Mouse (Mus musculus) MEL (cell line): ENCODE data around the gene Mok. TPM values are rescaled to one million over a fixed set of nuclear protein-coding genes. Genes with fewer than 3 reads are reported as not detected.

Experiments used
- DNase-seq: peaks from one replicate; pipeline ENCODE4 v3.0.0; 2011; ENCODE audit warnings: low read depth, low spot score
- H3K27ac ChIP-seq: 2 replicates; pipeline ENCODE4 v1.5.1; 2012; ENCODE audit warnings: low read depth, mild to moderate bottlenecking, control low read depth, low read length, moderate library complexity; ENCODE audit not compliant: control insufficient read depth
- H3K27me3 ChIP-seq, 2 experiments: fragments of 150-350 bp in 1 of 2; sonication (generic) in 1 of 2; 2 replicates each; pipeline ENCODE4 v1.6.1; 2012; ENCODE audit warnings: low read length in 2 of 2, mild to moderate bottlenecking in 2 of 2, improper control_type of control experiment in 1 of 2, moderate library complexity in 1 of 2; ENCODE audit not compliant: insufficient read depth in 2 of 2, control insufficient read depth in 1 of 2
- H3K36me3 ChIP-seq, 2 experiments: 2 replicates each; pipeline ENCODE4 v1.6.1; 2012 to 2014; ENCODE audit warnings: low read length in 2 of 2, improper control_type of control experiment in 1 of 2, inconsistent platforms in 1 of 2, mild to moderate bottlenecking in 1 of 2; ENCODE audit not compliant: insufficient read depth in 2 of 2, control insufficient read depth in 1 of 2
- H3K4me1 ChIP-seq, 2 experiments: fragments of 150-350 bp in 1 of 2; sonication (generic) in 1 of 2; 2 replicates each; pipeline ENCODE4 v1.6.1; 2012; ENCODE audit warnings: low read length in 2 of 2, improper control_type of control experiment in 1 of 2, mild to moderate bottlenecking in 1 of 2; ENCODE audit not compliant: insufficient read depth in 2 of 2, control insufficient read depth in 1 of 2
- H3K4me3 ChIP-seq, 2 experiments: fragments of 150-350 bp in 1 of 2; sonication (generic) in 1 of 2; 2 replicates each; pipeline ENCODE4 v1.5.1; 2012; ENCODE audit warnings: low read depth in 2 of 2, low read length in 2 of 2, mild to moderate bottlenecking in 2 of 2, moderate library complexity in 2 of 2, control low read depth in 1 of 2, improper control_type of control experiment in 1 of 2; ENCODE audit not compliant: control insufficient read depth in 1 of 2, insufficient read depth in 1 of 2
- H3K79me2 ChIP-seq: 2 replicates; pipeline ENCODE4 v1.6.1; 2012; ENCODE audit warnings: mild to moderate bottlenecking, low read length, moderate library complexity; ENCODE audit not compliant: control insufficient read depth, poor library complexity, insufficient read depth
- H3K9ac ChIP-seq: 2 replicates; pipeline ENCODE4 v1.6.1; 2012; ENCODE audit warnings: low read depth, mild to moderate bottlenecking, control low read depth, low read length, moderate library complexity; ENCODE audit not compliant: control insufficient read depth, poor library complexity, severe bottlenecking
- H3K9me3 ChIP-seq: fragments of 150-350 bp; sonication (generic); replicated peaks from 2 replicates; pipeline ENCODE4 v1.6.1; 2012; ENCODE audit warnings: mild to moderate bottlenecking, low read length, improper control_type of control experiment, moderate library complexity; ENCODE audit not compliant: insufficient read depth
- E2F4 ChIP-seq: IDR thresholded peaks from 2 replicates; pipeline ENCODE4 v1.6.1; 2011; ENCODE audit warnings: low read depth, low read length, improper control_type of control experiment, borderline replicate concordance
- ELF1 ChIP-seq: IDR thresholded peaks from 2 replicates; pipeline ENCODE4 v1.6.1; 2014; ENCODE audit warnings: low read depth, mild to moderate bottlenecking, inconsistent platforms, low read length, improper control_type of control experiment, moderate library complexity
- EP300 ChIP-seq, 2 experiments: IDR thresholded peaks; 2 replicates each; pipeline ENCODE4 v1.6.1; 2011; ENCODE audit warnings: improper control_type of control experiment in 2 of 2, low read length in 2 of 2, low read depth in 1 of 2, mild to moderate bottlenecking in 1 of 2
- ETS1 ChIP-seq: IDR thresholded peaks from 2 replicates; pipeline ENCODE4 v1.6.1; 2012; ENCODE audit warnings: low read depth, mild to moderate bottlenecking, inconsistent platforms, low read length, improper control_type of control experiment, moderate library complexity
- GATA1 ChIP-seq: IDR thresholded peaks from 2 replicates; pipeline ENCODE4 v1.6.1; 2011; ENCODE audit warnings: low read depth, low read length, improper control_type of control experiment
- HCFC1 ChIP-seq: IDR thresholded peaks from 2 replicates; pipeline ENCODE4 v1.6.1; 2012; ENCODE audit warnings: low read depth, mild to moderate bottlenecking, inconsistent platforms, low read length, improper control_type of control experiment, moderate library complexity
- KAT2A ChIP-seq: conservative IDR thresholded peaks from 2 replicates; pipeline ENCODE4 v1.6.1; 2012; ENCODE audit warnings: low read depth, low read length, improper control_type of control experiment, inconsistent platforms
- MAX ChIP-seq: IDR thresholded peaks from 2 replicates; pipeline ENCODE4 v1.6.1; 2011; ENCODE audit warnings: low read length, improper control_type of control experiment
- MXI1 ChIP-seq: IDR thresholded peaks from 2 replicates; pipeline ENCODE4 v1.6.1; 2011; ENCODE audit warnings: mild to moderate bottlenecking, low read depth, low read length, improper control_type of control experiment
- MYB ChIP-seq: IDR thresholded peaks from 2 replicates; pipeline ENCODE4 v1.6.1; 2011; ENCODE audit warnings: mild to moderate bottlenecking, low read depth, low read length, improper control_type of control experiment
- MYC ChIP-seq: IDR thresholded peaks from 2 replicates; pipeline ENCODE4 v1.6.1; 2011; ENCODE audit warnings: low read depth, mild to moderate bottlenecking, low read length, improper control_type of control experiment, moderate library complexity
- RAD21 ChIP-seq: IDR thresholded peaks from 2 replicates; pipeline ENCODE4 v1.6.1; 2011; ENCODE audit warnings: mild to moderate bottlenecking, low read depth, low read length, improper control_type of control experiment
- RCOR1 ChIP-seq: IDR thresholded peaks from 2 replicates; pipeline ENCODE4 v1.6.1; 2012; ENCODE audit warnings: low read depth, mild to moderate bottlenecking, inconsistent platforms, low read length, improper control_type of control experiment
- SIN3A ChIP-seq: IDR thresholded peaks from 2 replicates; pipeline ENCODE4 v1.6.1; 2012; ENCODE audit warnings: low read length, improper control_type of control experiment, inconsistent platforms
- SMC3 ChIP-seq: IDR thresholded peaks from 2 replicates; pipeline ENCODE4 v1.6.1; 2011; ENCODE audit warnings: low read depth, low read length, improper control_type of control experiment
- TAL1 ChIP-seq: IDR thresholded peaks from 2 replicates; pipeline ENCODE4 v1.6.1; 2012; ENCODE audit warnings: mild to moderate bottlenecking, inconsistent platforms, low read length, moderate library complexity, mixed read lengths
- TBP ChIP-seq: IDR thresholded peaks from 2 replicates; pipeline ENCODE4 v1.8.0; 2011; ENCODE audit warnings: low read depth, low read length, improper control_type of control experiment
- TCF12 ChIP-seq: IDR thresholded peaks from 2 replicates; pipeline ENCODE4 v1.6.1; 2014; ENCODE audit warnings: low read depth, mild to moderate bottlenecking, inconsistent platforms, low read length, improper control_type of control experiment, moderate library complexity
- USF1 ChIP-seq: IDR thresholded peaks from 2 replicates; pipeline ENCODE4 v1.6.1; 2014; ENCODE audit warnings: low read depth, mild to moderate bottlenecking, inconsistent platforms, low read length, improper control_type of control experiment, moderate library complexity
- USF2 ChIP-seq, 2 experiments: IDR thresholded peaks; 2 replicates each; pipeline ENCODE4 v1.6.1; 2011 to 2012; ENCODE audit warnings: improper control_type of control experiment in 2 of 2, low read length in 2 of 2, borderline replicate concordance in 1 of 2, inconsistent platforms in 1 of 2, low read depth in 1 of 2, mild to moderate bottlenecking in 1 of 2; ENCODE audit not compliant: insufficient read depth in 1 of 2
- ZKSCAN1 ChIP-seq: IDR thresholded peaks from 2 replicates; pipeline ENCODE4 v1.6.1; 2012; ENCODE audit warnings: low read depth, mild to moderate bottlenecking, inconsistent platforms, low read length, improper control_type of control experiment, moderate library complexity
- ZNF384 ChIP-seq: IDR thresholded peaks from 2 replicates; pipeline ENCODE4 v1.6.1; 2012; ENCODE audit warnings: low read depth, mild to moderate bottlenecking, inconsistent platforms, low read length, improper control_type of control experiment
- polyA plus RNA-seq, 2 experiments: library from polyadenylated mRNA; stranded (reverse) in 1 of 2; unstranded in 1 of 2; fragments of >175 nt in 1 of 2; fragments of >200 nt in 1 of 2; gene quantifications; 2 replicates each; pipeline versions ENCODE4 v1.2.1 to v1.2.4; 2012; ENCODE audit warnings: low replicate concordance in 2 of 2, low read depth in 1 of 2; ENCODE audit not compliant: insufficient read length in 2 of 2, insufficient read depth in 1 of 2, missing spikeins in 1 of 2
- total RNA-seq: library from RNA; depleted of rRNA; stranded (reverse); fragments of 300-350 nt; gene quantifications from 2 replicates; pipeline ENCODE4 v1.2.3, GENCODE M21; 2012

Mok gene
- total and polyA plus RNA-seq, 3 experiments: 0.39 to 1.6 TPM; not detected in 1

- peak; percentile 76 for DNase-seq
- Histone ChIP-seq H3K36me3 (peaks cover 0 to 23% of the 10 kb centered on the region in 2 experiments; a peak in 2 of 4 replicates), H3K27ac (0 out of 2 replicates have a peak overlapping the region, but pooled peaks have one; percentile 10)
- TF ChIP-seq ELF1 (0 out of 2 replicates have a peak, but pooled peaks have one; percentile 24), MAX (no peak), TBP (no peak), SIN3A (0 out of 2 replicates have a peak, but pooled peaks have one; percentile 22)
- TF ChIP-seq, all 39 proteins: peak for 2
- H3K9ac ChIP-seq: 0 out of 2 replicates have a peak overlapping the region, but pooled peaks have one; percentile 8
- H3K27me3 ChIP-seq: no peaks in the 10 kb centered on the region
- H3K9me3 ChIP-seq: no peaks in the 10 kb centered on the region
- H3K79me2 ChIP-seq: peaks cover 6% of the 10 kb centered on the region; the same call in 1 of the 2 replicates
- no peak overlapping the region for H3K4me3 ChIP-seq
- peaks cover 5 to 49% of the 10 kb centered on the region in 2 experiments for H3K4me1 ChIP-seq
These were observed 14.3 kb upstream of the Mok start for GRCm38 (mm10) chr12:110854786-110855737.

- Histone ChIP-seq H3K9ac (peak overlapping the region; percentile 94), H3K79me2 (peaks cover 6% of the 10 kb centered on the region; the same call in 1 of the 2 replicates), H3K4me3 (peak overlapping the region; percentile 15 to 81; a peak in 3 of 4 replicates), H3K9me3 (no peaks in the 10 kb centered on the region), H3K4me1 (peaks cover 4 to 34% of the 10 kb centered on the region in 2 experiments), H3K36me3 (peaks cover 0 to 10% of the 10 kb centered on the region in 2 experiments; a peak in 2 of 4 replicates), H3K27me3 (no peaks in the 10 kb centered on the region), H3K27ac (peak overlapping the region; percentile 57)
- TF ChIP-seq MYB: no peak
- no peak for TF ChIP-seq TBP
- TF ChIP-seq MAX: no peak
- no peak for TF ChIP-seq USF2 (IDR thresholded peaks at IDR 0.05; ENCODE audit: borderline replicate concordance in 1 of 2, insufficient read depth in 1 of 2, low read depth in 1 of 2, low read length in 2 of 2)
- no peak for TF ChIP-seq MYC
- TF ChIP-seq GATA1: peak; percentile 79
- no peak for TF ChIP-seq RAD21
- TF ChIP-seq MXI1: no peak
- no peak for TF ChIP-seq TAL1
- TF ChIP-seq ETS1: peak; percentile 68
- no peak for TF ChIP-seq KAT2A
- no peak for TF ChIP-seq ZNF384
- no peak for TF ChIP-seq USF1
- TF ChIP-seq TCF12: 0 out of 2 replicates have a peak, but pooled peaks have one; percentile 32
- TF ChIP-seq SMC3: no peak
- TF ChIP-seq E2F4: no peak
- TF ChIP-seq ZKSCAN1: no peak
- TF ChIP-seq RCOR1: peak; percentile 52; the same call in 1 of the 2 replicates
- TF ChIP-seq ELF1: peak; percentile 26; the same call in 1 of the 2 replicates
- peak; percentile 30 to 42; a peak in 1 of 4 replicates for TF ChIP-seq EP300 (IDR thresholded peaks at IDR 0.05; ENCODE audit: low read depth in 1 of 2, low read length in 2 of 2)
- TF ChIP-seq HCFC1: peak; percentile 51; the same call in 1 of the 2 replicates
- DNase-seq: peak; percentile 47
These were observed 11.2 kb upstream of the Mok start for GRCm38 (mm10) chr12:110851923-110852322.
